Mouse (Mus musculus): ENCODE measurements around the gene Abcb7.

- TF ChIP-seq POLR2A (IDR thresholded peaks at IDR 0.05; ENCODE audit: borderline replicate concordance, extremely low read depth, insufficient read depth, insufficient read length, poor library complexity, severe bottlenecking): no peak
- TF ChIP-seq CTCF (IDR thresholded peaks at IDR 0.05; ENCODE audit: borderline replicate concordance, extremely low read depth, insufficient read depth, insufficient read length): no peak
These were observed 16.1 kb downstream of the Abcb7 start for GRCm38 (mm10) chrX:104397526-104397925.
